Comparison of ENCODE assay signal across 10 mouse cellular contexts in genomic region chr11:106329682-106330081, GRCm38 (mm10). TPM values are rescaled to one million over a fixed set of nuclear protein-coding genes. Genes with fewer than 3 reads are reported as not detected.
DNase-seq lines count a peak whose midpoint lies in the region; ATAC-seq and TF ChIP-seq lines count a peak whose summit lies in the region.
"Had no signal": no experiment of that assay in that cellular context is flagged by ENCODE, and none has a peak within 500 bp of the region (broad histone marks: within the 10 kb centered on the region; RNA-seq: fewer than 3 reads in every experiment).

No protein-coding gene starts in this region.

- no peak for TF ChIP-seq EP300 in liver, postnatal 0 days (IDR thresholded peaks at IDR 0.05; ENCODE audit: low read depth)

- no peak overlapping the region for H3K27ac ChIP-seq in liver, postnatal 0 days (ENCODE audit: low read depth)
- no peak overlapping the region for H3K27ac ChIP-seq in small intestine, adult 2 months (ENCODE audit: insufficient read depth, low read depth, low read length)
- H3K27ac ChIP-seq: neural tube, embryonic 12.5 days had no signal

- ATAC-seq in liver, postnatal 0 days, result no peak; the same call in 1 of the 2 replicates

- no peak overlapping the region for H3K4me3 ChIP-seq in liver, postnatal 0 days (ENCODE audit: low read depth, low read length)
- H3K4me3 ChIP-seq in small intestine, adult 2 months (ENCODE audit: low read depth, low read length), result no peak overlapping the region
- H3K4me3 ChIP-seq: neural tube, embryonic 12.5 days had no signal

- 37% methylated on average over 7 of the region's 7 CpGs for WGBS in liver, postnatal 0 days (ENCODE audit: insufficient replicate concordance)
- 38% methylated on average over 7 of the region's 7 CpGs for WGBS in small intestine, adult 2 months

- H3K4me2 ChIP-seq in liver, postnatal 0 days (ENCODE audit: low read depth, low read length), result no peak overlapping the region
- H3K4me2 ChIP-seq: neural tube, embryonic 12.5 days had no signal

- H3K9ac ChIP-seq in liver, postnatal 0 days (replicated peaks), result no peak overlapping the region
- H3K9ac ChIP-seq: neural tube, embryonic 12.5 days had no signal

- peak; percentile 46 for DNase-seq in gastrocnemius, adult 18-20 months (ENCODE audit: low spot score)
- DNase-seq in gastrocnemius, adult 8-10 months (ENCODE audit: low spot score in 2 of 2), result no peak
- peak; percentile 92 for DNase-seq in 416B (ENCODE audit: low read depth)
- DNase-seq in T-cell, adult 2 months (ENCODE audit: low spot score), result peak; percentile 70
- DNase-seq in forelimb bud, embryonic 11.5 days (ENCODE audit: low read depth, low spot score), result peak; percentile 27
- peak; percentile 63 for DNase-seq in liver, postnatal 0 days
- DNase-seq in urinary bladder, postnatal 25 days (ENCODE audit: low spot score), result no peak

- H3K9me3 ChIP-seq in liver, postnatal 0 days (ENCODE audit: low read length), result no peaks in the 10 kb centered on the region
- H3K9me3 ChIP-seq: neural tube, embryonic 12.5 days had no signal

- H3K4me1 ChIP-seq in liver, postnatal 0 days (ENCODE audit: insufficient read depth), result peaks cover 14% of the 10 kb centered on the region
- H3K4me1 ChIP-seq in small intestine, adult 2 months (ENCODE audit: control insufficient read depth, insufficient read depth, insufficient read length, low read length), result no peaks in the 10 kb centered on the region
- H3K4me1 ChIP-seq: neural tube, embryonic 12.5 days had no signal

- no peaks in the 10 kb centered on the region for H3K27me3 ChIP-seq in liver, postnatal 0 days (ENCODE audit: insufficient read depth, low read length)
- H3K27me3 ChIP-seq in small intestine, adult 2 months (ENCODE audit: control insufficient read depth, insufficient read depth, low read length), result no peaks in the 10 kb centered on the region
- H3K27me3 ChIP-seq: neural tube, embryonic 12.5 days had no signal

- peak; percentile 66 for TF ChIP-seq CTCF in liver, postnatal 0 days (IDR thresholded peaks at IDR 0.05; ENCODE audit: low read depth)
- TF ChIP-seq CTCF in small intestine, adult 2 months (IDR thresholded peaks at IDR 0.05; ENCODE audit: extremely low read depth, insufficient read length, insufficient replicate concordance, low read depth, low read length), result peak; percentile 31; the same call in 1 of the 2 replicates

- TF ChIP-seq POLR2A in small intestine, adult 2 months (IDR thresholded peaks at IDR 0.05; ENCODE audit: low read depth, low read length), result no peak

- H3K36me3 ChIP-seq in liver, postnatal 0 days (replicated peaks; ENCODE audit: insufficient read depth, low read length), result no peaks in the 10 kb centered on the region
- H3K36me3 ChIP-seq in small intestine, adult 2 months (ENCODE audit: control insufficient read depth, insufficient read depth, low read length), result no peaks in the 10 kb centered on the region
- H3K36me3 ChIP-seq: neural tube, embryonic 12.5 days had no signal

RNA-seq across cellular contexts. Expression of gene Cd79b, which starts 15.1 kb away (rescaled TPM):
- under 1 TPM; 0.18 to 0.33 TPM for total RNA-seq in gastrocnemius, adult 18-20 months (2021)
- under 1 TPM in 3 of 4 experiments, not detected in 1; 0.24 to 0.58 (median 0.25) TPM for total RNA-seq in gastrocnemius, adult 8-10 months (2022)
- 34.8 and 36.0 TPM in 2 replicates for polyA plus RNA-seq in liver, postnatal 0 days (2015; fragmentation: Nextera tagmentation; extraction: Ambion mirVana)
- polyA plus RNA-seq in small intestine, adult 2 months (2012; rRNA removed), result 12.6 and 21.2 TPM in 2 replicates

RNA-seq across cellular contexts. Expression of gene Scn4a, which starts 23.4 kb away (rescaled TPM):
- 100 to 1,000 TPM; 472 to 505 TPM for total RNA-seq in gastrocnemius, adult 18-20 months (2021)
- 100 to 1,000 TPM; 486 to 711 (median 596) TPM for total RNA-seq in gastrocnemius, adult 8-10 months (2022)
- polyA plus RNA-seq in liver, postnatal 0 days (2015; fragmentation: Nextera tagmentation; extraction: Ambion mirVana), result 0.04 and 0.06 TPM in 2 replicates
- 0.18 and 0.23 TPM in 2 replicates for polyA plus RNA-seq in small intestine, adult 2 months (2012; rRNA removed)

RNA-seq across cellular contexts. Expression of gene Gh, which starts 28.0 kb away (rescaled TPM):
- total RNA-seq in gastrocnemius, adult 18-20 months (2021), result not detected
- not detected for total RNA-seq in gastrocnemius, adult 8-10 months (2022)
- polyA plus RNA-seq in liver, postnatal 0 days (2015; fragmentation: Nextera tagmentation; extraction: Ambion mirVana), result 0.13 and 0.21 TPM in 2 replicates
- polyA plus RNA-seq in small intestine, adult 2 months (2012; rRNA removed), result 0.24 TPM in 1 of 2 replicates, not detected in the other
- total RNA-seq: adrenal gland, adult 18-20 months had no signal
- polyA plus RNA-seq: neural tube, embryonic 12.5 days had no signal

RNA-seq across cellular contexts. Expression of gene Prr29, which starts 35.6 kb away (rescaled TPM):
- total RNA-seq in gastrocnemius, adult 18-20 months (2021), result 1 to 10 TPM; 4.8 to 5.7 TPM
- total RNA-seq in gastrocnemius, adult 8-10 months (2022), result 1 to 10 TPM; 3.3 to 5.5 (median 4.3) TPM
- not detected in 2 replicates for polyA plus RNA-seq in liver, postnatal 0 days (2015; fragmentation: Nextera tagmentation; extraction: Ambion mirVana)
- 0.32 and 1.0 TPM in 2 replicates for polyA plus RNA-seq in small intestine, adult 2 months (2012; rRNA removed)
- total RNA-seq: adrenal gland, adult 18-20 months had no signal
- polyA plus RNA-seq: neural tube, embryonic 12.5 days had no signal

RNA-seq across cellular contexts. Expression of gene Tcam1, which starts 53.2 kb away (rescaled TPM):
- total RNA-seq in gastrocnemius, adult 18-20 months (2021), result under 1 TPM; 0.07 to 0.11 TPM
- total RNA-seq in gastrocnemius, adult 8-10 months (2022), result under 1 TPM in 3 of 4 experiments, not detected in 1; 0.07 to 0.13 (median 0.12) TPM
- 0.07 and 0.09 TPM in 2 replicates for polyA plus RNA-seq in liver, postnatal 0 days (2015; fragmentation: Nextera tagmentation; extraction: Ambion mirVana)
- polyA plus RNA-seq in small intestine, adult 2 months (2012; rRNA removed), result 0.05 TPM in 2 replicates

Comparison
In these comparisons a context has a peak if more than half of its experiments do, and no peak if none do; other contexts are left out.
1. DNase-seq: peak in gastrocnemius, adult 18-20 months (single experiment), 416B (single experiment), T-cell, adult 2 months (single experiment), forelimb bud, embryonic 11.5 days (single experiment) and liver, postnatal 0 days (single experiment); none in gastrocnemius, adult 8-10 months (0 of 2) and urinary bladder, postnatal 25 days (single experiment).